Mouse (Mus musculus) ovary, postnatal 14 days (tissue): ENCODE results near the gene Tprgl.

Experiments
- DNase-seq: peaks from one replicate; pipeline ENCODE4 v3.0.0; 2022; ENCODE audit warnings: low spot score

Gene Tprgl

DNA sequence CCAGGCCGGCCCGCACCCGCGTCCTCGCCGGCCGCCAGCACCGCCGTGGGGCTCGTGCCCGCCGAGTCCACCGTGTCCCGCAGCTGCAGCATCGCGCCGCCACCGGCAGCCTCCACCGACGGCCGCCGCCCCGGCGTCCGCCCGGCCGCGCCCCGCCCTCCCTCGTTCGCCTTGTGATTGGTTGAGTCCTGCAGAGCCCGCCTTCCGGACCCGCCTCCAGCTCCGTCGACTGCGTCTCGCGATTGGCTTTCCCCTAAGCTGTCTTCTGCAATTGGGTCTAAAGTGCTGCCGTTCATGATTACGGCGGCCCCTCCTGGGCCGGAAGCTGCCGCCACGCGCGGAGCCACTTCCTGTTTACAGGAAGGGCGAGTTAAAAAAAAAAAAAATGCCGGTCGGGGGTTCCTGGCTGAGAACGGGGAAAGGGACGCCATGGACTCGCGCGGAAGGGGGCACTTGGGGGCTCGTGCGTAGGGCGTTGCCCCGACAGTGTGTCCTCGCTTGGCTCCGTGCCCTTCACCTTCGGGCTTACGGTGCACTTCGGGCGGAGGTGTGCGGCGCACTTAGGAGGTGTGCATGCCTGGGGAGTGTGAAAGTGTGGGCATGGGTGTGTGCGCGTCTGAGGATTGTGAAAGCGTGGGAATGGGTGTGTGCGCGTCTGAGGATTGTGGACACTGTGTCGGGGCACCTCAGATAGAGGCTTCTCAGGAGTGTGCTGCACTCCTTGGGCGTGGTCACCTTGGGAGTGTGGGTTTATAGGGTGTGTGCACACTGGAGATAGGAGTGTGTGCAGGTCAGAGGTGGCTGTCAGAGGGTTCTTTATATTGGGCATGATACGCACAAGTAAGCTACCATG, at the start of gene Tprgl:
Gene Tprgl (minus strand): TSS at position 129 of the 853 bp plus-strand sequence.
- peak; percentile 96 for DNase-seq

DNA sequence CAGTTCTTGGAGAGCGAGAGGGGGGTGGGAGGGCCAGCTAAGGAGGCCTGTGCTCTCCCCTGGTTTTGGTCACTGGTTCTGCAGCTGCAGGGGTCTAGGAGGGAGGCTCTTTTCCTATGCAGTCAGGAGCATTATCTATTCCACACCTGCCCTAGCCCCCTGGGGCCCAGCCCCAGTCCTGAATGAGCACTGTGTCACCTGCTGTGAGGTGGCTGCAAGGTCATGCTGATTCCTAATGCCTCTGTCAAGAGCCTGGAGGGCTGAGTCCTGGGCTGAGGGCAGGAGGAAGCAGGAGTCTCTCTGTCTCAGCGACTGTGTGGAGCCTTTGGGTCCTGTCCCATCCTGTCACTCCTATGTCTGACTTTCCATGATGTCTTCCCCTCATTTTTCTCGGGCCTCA, 49.4 kb upstream of the Tprgl start:
- DNase-seq = no peak

DNA sequence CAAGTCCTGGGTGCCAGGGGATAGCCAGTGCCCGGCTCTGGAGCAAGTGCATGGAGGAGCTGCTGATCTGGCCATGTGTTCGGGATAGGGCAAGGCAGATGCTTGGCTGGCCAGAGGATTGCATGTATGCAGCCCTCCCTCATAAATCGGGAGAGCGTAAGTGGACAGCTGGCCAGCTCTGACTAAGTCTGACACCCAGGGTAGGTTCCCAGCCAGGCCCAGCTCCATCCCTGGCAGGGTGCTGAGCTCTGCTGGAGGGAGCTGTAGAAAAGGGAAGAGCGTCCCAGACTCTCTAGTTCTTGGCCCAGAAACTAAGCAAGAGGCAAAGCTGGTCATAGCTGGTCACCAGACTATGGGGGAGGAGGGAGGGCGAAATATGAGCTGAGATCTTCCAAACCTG, 48.6 kb upstream of the Tprgl start:
- DNase-seq = no peak

DNA sequence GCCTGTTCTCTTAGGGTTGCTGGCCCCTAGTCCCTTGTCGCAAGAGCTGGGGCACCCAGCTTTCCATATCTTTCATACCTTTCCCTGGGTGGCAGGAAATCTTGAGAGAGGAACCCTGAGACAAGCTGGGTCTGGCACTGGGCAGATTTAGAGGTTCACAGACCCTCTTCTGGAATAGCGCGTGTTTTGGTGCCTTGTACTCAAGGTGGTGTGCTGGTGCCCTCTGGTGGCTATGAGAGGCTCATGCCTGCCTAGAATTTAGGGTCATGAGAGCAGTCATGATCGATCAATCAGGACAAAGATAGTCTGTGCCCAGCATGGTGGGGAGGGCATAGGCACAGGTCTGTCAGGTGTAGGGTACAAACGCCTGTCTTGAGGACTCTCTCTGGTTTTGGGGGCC, 46.8 kb upstream of the Tprgl start:
- DNase-seq = peak; percentile 51

DNA sequence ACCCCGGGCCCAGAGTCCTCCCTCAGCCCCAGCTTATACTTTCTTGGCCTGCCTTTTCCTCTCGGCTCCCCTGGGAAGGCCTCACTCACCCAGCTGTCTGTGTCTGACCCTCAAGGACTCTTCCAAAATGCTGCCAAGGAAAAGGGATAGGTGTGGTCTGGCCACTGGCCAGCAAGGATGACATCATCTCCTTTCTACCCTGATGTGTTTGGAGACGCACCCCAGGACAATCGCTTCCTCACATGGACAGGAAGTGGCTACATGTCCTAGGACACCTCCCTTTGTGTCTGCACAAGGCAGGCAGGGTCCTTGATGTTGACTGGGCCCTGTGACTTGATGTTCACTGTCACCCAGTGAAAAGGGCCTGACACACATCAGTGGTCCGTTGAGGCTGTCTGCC, 44.9 kb upstream of the Tprgl start:
- no peak for DNase-seq

DNA sequence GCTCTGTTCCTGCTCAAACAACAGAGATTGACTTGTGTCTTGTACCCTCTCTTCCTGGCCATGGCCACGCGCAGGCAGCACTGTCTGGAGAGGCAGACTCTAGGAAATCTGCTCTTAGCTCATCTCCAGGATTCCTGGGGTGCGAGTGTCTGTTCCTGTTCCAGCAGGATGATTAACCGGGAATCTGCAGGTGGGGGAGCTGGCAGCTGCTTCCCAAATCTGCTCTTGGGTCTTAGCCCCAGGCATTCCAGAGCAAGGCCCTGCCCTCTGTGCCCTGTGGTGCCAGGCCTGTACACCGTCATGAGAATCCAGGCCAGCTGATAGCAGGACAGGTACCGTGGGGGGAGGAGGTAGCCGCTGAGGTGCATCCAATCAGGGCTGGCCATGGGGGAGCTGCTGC, 44.1 kb upstream of the Tprgl start:
- no peak for DNase-seq

DNA sequence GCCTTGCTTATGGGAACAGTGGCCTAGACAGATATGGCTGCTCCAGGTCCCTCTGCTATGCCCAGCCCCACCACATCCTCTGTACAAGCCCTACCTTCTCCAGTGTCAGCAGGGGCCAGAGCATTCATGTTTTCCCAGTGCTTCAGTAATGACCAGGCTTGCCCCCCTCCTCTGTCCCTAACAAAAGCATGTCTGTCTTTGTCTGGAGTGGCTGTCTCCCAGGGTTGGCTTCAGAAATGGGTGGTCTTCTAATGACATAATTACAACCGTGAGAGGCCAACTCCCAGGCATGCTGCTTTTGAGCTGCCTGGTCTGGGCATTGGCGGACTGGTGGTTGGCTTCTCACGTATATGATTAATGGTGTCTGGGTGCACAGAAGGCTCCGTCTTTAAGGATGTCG, 41.0 kb upstream of the Tprgl start:
- DNase-seq = no peak

DNA sequence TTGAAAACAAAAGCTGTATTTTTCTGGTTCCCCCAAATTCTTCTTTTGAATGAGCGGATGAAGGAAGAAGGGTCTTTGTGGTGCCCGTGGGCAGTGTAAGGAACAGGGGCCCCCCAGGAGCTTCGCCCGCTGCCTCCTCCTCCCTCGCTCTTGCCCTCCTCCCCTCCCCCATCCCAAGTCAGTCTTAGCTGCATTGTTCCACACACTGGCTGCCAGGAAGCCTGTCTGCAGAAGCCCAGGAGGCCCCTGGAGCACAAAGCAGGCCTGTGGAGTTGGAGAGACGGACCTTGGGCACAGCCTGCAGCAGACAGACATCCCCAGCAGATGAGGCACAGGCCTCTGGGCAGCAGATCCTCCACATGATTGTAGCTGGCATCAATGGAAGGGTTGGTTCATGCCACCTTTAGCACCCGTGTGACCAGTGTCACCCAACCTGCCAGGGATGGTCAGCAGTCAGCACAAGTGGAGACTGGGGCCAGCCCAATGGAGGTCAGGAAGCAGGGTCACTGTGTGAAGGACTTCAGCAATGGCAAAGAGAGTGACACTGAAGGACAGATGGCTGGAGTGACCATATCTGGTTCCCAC, 38.0 kb upstream of the Tprgl start:
- DNase-seq = no peak

DNA sequence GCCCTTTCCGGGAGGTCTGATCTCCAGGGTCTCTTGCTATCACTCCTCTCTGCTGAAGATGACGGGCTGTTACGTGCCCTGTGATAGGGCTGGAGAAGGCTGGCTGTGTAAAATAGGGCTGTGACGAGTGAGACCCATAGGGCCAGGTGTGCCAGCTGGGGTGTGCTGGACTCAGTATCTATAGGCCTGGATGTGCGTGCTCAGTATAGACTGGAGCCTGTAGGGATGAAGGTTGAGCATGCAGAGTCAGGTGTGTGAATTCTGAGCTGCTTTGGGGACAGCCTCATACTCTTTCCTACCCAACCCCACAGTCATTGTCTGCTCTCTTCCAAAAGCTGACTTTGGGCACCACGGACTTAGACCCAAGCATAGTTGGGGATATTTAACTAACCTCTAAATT, 37.5 kb upstream of the Tprgl start:
- no peak for DNase-seq

DNA sequence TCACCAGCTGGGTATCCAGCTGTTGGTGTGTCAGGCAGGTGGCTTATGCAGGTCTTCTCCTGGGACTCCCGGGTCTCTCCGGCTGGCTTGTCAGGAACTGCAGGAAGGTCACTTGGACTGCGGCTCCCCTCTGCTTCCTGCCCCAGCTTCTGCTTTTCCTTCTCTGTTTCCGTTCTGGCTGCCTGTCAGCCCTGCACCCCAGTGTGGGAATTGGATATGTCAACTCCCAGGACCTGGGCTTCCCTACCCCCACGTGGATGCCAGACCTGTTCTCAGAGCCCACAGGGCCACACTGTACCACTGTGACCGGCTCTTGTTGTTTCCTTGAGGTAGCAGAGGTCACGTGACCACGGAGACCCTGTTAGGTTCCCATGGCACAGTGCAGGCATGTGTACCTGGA, 28.5 kb upstream of the Tprgl start:
- no peak for DNase-seq

DNA sequence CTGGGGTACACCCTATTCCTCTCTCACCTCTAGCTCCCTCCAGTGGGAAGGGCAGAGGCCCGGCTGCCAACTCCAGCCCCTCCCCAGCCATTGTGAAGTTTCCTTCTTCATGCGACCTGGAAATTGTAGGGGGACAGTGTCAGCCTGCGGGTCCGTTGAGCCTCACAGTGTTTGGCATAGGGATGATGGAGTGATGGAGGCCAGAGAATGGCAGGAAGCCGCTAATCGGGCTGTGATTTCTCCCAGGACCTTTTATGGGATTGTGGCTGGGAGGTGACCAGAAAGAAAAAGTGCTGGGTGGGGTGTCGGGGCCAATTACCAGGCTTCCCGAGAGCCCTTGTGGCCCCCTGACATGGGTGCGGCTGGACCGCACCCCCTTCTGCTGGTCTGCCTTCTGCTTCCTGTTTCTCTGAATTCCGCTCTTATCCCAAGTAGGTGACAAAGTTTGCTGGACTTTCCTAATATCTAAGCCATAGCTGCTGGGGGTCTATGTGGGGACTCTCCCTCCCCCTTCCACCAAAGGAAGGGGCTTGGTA, 25.6 kb upstream of the Tprgl start:
- DNase-seq = no peak

DNA sequence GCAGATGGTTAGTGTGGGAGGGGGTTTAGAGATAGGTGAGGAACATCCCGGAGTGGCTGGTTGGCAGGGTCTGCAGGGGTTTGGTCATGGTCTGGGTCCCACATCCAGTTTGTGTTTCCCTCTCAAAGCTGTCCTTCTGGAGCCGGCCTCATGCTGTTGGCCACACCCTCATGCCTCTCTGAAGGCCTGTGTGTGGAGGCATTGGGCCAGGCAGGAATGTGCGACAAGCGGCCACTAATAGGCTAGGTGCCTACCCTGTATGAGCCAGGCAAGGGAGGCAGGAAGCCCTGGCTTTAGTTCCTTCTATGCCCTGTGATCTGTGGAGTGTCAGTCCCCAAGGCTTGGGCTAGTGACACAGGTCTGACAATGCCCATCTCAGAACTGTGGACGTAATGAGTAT, 24.5 kb upstream of the Tprgl start:
- no peak for DNase-seq

DNA sequence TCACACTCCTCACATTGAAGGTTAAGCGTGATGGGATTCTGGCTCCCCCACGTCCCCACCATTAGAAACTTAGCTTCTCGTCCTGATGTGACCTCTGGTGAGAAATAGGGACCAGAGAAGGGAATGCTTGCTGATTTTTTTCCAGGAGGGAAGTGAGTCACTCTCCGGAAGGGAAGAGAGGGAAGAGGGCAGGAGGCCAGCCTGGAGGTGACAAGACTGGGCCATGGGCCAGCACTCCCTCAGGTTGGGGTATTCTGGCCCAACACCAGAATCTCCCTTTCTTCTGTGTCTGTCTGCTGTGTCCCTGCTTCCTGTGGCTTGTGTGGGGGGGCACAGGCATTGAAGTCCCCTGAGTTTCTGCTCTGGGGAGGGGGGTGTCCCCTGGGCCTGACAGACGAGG, 23.1 kb upstream of the Tprgl start:
- no peak for DNase-seq

DNA sequence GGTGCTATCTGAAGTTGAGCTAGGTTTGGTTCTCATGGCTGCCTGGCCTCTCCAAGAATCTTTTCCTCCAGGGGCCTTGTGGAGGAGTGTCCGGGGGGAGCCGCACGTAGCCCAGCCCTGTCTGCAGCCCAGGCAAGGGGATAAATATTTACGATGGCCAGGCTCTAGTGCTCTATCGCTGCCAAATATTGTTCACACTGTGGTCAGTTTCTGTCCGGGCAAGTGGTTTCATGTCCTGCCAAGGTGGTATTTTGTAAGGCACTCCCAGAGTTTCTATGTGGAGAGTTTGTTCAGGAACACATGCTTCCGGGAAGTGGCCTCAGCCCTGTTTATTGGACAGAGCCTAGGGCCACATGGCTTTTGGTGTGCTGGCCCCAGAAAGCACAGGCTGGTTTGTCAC, 20.5 kb upstream of the Tprgl start:
- DNase-seq = no peak

DNA sequence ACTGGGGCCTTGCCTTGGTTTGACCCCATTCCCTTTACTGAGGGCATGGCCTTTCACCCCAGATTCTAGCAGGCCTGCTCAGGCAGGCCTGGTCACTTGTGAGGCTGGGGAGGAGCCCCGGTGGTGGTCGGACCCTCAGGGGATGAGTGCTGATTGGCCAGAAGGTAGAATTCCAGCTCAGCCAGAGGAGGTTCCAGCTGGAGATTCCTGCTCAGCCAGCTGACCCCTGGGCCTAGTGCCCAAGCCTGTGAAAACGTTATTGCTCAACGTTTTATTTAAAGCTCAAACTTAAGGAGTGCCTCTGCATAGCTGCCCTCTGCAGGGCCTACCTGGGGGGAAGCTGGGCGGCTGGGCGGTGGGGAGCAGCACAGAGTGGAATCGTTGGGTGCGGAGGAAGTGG, 16.8 kb upstream of the Tprgl start:
- peak; percentile 46 for DNase-seq

DNA sequence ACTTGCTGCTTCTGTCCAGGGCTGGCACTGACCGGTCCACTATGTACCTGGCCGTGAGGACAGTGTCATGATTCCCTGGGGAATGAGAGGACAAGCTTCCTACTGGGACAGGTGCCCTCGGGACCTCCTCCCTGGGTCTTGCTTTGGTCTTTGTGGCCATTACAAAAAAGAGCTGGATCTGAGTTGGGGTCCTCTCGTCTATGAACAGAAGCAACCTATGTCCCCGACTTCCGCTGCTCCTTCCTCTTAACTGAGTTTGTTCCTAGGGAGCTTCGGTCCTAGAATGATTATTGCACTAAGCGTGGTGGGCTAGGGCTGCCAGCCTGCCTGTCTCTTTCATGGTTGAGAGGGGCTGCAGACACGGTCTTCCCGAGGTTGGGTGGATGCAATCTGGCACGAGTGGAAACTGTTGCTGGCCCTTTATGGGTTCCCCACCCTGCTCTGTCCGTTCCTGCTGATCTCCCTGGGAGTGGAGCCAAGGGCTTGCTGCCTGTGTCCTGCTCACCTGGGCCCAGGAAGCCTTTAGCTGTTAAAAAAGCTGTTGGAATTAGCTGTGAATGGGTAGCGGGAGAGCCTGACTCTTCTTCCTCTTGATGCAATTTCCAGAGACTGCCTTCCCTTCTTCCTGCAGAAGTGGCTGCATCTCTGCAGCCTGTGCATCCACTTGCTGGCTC, 11.6 kb upstream of the Tprgl start:
- no peak for DNase-seq

DNA sequence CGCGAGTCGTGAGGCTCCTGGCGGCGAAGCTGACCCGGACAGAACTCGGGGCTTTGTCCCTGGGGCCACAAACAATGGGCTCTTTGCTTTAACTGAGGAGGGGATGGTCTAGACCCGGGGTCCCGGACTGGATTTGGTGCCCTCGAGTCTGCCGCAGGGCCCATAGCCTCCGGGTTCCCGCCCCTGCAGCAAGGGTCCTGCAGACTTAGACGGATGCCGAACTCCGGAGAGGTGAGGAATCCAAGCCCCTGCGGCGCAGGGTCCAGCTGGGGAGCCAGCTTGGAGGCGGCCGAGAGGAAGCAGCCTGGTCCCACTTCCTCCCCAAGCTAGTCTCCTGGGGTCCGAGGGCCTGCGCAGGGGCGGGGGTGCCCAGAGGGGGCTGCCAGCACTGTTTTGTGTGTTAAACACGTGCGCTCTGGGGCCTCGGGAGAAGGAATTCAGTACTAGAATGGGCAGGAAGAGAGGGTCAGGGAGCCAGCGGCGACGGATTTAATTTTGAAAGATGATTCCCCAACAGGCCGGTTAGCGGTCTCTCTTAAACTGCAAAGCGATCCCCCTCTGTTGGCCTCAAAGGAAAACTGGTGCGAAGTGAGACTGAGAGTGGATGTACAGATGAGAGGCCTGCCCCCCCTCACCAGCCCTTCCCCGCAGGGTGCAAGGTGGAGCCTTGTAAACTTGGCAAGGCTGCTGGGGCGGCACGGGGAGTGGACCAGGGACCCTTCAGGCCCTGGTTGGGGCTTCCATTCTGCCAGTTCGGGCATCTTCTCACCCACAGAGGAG, 10.9 kb upstream of the Tprgl start:
- no peak for DNase-seq

DNA sequence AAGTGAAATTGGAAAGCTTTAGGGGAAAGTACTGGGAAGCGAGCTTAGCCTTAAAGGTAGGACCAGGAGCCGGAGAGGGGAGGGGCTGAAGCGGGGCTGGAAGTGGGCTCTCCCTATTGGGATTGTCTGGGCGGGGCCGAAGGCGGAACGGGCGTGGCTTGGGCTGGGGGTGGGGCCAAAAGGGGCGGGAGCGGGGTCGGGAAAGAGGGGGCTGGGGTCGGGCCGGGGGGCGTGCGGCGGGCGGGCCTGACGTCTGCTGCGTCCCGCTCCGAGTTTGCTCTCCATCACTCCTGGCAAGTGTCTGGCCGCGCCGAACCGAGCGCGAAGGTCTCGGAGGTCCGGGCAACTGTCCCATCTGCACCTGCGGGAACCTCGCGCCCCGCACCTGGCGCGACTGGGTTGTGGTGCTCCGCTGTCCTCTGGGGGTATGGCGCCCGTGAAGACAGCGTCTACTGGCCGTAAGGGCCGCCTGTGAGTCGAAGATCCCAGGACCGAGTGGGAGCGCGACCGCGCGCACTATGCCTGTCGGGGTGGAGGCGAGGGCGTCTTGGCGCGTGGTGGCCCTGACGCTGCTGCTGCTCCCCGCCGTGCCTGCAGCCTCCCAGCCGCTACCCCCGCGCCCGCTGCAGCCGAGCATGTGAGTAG, 10.2 kb upstream of the Tprgl start, which contains the start of gene Megf6:
Gene Megf6 (plus strand): TSS at position 225 of the 645 bp plus-strand sequence.
- peak; percentile 44 for DNase-seq

DNA sequence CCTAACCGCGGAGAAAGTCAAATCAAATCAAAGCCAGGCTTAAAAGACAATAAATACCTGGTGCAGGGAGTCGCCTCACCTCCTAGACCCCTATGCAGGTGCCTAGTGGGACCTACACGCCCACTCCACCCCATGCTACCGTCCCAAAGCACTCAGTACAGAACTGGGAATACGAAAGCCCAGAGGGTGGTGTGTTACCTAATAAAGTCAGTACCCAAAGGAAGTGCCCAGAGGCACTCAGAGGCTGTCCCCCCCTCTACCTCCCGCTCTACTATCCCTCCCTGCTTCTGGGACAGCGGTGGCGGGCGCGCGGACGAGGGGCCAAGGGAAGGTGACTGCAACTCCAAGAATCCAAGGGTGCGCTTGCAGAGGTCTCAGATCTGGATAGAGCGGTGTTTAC, 9.6 kb upstream of the Tprgl start:
- DNase-seq = no peak

DNA sequence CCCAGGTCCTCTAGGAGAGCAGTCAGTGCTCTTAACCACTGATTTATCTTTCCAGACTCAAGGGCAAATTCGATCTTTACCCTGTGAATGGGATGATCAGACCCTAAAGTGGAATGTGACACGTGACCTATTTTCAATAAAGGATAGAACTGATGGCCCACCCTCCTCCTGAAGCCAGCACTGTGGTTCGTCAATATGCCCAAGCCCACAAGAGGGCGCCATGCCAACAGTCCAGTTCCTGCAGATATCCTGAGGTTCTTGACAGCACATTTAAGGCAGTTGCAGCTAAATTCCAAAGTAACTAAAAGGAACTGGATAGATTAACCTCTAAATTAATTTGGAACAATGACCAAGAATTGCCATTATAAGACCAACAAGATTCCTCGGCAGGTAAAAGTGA, 6.6 kb upstream of the Tprgl start:
- DNase-seq = peak; percentile 64

DNA sequence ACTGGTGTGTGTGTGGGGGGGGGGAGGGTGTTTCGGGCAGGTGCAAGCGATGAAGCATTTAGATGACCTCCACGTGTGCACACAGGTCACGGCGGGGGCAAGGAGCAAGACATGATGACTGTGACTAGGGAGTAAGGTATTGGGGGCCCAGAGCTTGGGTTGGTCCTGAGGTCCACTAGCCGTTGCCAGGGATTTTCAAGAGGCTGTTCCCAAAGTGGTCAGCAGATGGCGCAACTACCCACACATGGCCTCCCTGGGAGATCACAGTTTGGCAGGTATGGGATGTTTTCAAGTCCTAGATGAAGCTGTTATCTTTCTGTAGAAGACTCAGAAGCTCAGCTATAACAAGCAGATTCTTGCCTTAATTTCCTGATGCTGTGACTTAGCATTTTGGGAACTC, 2.8 kb upstream of the Tprgl start:
- peak; percentile 75 for DNase-seq
